Mouse (Mus musculus): Measurements from ENCODE around the gene Glrx5.

Gene Glrx5

DNA sequence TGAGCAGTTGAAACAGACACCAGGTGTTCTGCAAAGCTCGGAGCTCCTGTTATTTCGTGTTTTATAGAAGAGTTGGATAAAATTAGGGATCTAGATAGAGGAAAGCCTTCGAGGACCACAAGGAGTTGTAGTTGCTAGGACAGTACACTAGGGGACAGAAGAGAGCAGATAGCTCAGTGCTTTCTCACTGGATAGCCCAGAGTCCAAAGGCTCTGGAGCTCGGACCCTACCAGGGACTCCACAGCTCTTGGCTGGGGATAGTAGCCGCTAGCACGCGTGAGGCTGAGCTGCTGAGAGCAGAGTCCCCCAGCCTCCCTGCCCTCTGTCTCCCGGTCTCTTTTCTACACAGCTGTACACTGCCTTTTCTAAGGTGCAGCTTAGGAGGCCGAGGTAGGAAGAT, 41.2 kb downstream of the Glrx5 start:
- DNase-seq (ENCODE audit: low spot score in 2 of 2): peak in 1 of 2 experiments; percentile 52

DNA sequence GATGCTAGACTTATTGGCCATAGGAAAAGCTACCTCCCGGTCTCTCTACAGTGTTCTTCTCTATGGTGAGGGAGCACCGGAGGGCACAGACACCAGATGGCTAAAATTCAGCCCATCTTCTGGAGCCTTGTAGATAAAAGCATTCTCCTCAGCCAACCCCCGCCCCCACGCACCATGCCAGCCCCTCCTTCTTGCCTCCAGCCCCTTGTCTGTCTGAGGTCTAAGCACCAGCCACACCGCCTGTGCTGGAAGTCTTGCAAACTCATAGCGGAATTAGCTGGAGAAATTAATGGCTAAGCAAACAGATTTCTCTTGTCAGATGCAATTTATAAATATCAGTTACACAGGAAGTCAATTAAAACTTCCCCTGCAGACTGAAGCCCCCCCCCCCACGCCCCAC, 43.0 kb downstream of the Glrx5 start:
- DNase-seq (ENCODE audit: low spot score in 2 of 2): no peak

DNA sequence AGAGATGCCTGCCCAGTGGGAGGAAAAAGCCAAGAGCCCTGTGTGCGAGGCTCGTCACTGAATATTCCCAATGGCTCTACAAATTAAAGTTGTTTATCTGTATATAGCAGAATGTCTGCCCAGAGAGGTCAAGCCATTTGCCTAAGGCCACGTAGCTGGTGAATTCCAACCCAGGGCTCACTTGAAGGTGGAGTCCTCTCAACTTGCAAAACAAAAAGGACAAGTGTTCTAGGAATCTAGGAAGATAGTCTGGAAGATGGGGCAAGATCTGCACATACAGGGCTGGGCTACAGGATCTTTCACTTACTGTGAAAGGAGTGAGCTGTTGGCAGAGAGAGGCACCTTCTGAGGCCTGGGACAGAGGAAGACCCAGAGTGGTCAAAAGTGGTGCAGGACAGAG, 44.0 kb downstream of the Glrx5 start:
- DNase-seq (ENCODE audit: low spot score in 2 of 2): no peak

DNA sequence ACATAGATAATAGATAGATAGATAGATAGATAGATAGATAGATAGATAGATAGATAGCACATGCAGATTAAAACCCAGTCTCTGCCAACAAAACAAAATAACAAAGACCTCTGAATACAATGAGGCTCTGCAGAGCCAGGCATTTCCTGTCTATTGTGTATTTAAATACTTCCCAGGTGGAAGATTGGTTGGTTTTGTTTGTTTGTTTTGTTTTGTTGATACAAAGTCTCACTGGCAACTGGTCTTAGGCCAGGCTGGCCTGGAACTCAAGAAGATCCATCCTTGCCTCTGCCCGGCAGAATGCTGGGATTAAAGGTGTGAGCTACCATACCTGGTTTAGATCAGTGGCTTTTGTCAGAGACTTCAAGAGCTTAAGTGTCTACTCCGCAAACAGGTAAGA, 44.7 kb downstream of the Glrx5 start:
- DNase-seq (ENCODE audit: low spot score in 2 of 2): no peak

DNA sequence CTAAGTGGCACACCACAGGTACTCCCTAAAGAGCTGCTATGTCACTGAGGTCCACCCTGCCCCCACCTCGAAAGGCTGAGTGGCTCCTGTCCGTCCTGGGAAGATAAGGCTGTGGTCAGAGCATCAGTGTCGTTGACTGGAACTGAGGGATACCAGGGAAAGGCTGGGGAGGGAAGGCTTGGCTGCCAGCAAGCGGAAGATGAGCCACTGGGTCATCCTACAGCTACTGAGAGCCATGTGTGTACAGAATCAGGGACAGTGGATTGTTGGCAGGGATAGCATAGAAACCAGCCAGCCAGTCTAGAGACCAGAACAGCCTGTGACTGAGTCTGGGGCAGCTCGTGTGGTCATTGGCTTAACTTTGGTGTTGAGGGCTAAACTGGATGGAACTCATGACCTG, 51.7 kb downstream of the Glrx5 start:
- no peak for DNase-seq (ENCODE audit: low spot score in 2 of 2)

DNA sequence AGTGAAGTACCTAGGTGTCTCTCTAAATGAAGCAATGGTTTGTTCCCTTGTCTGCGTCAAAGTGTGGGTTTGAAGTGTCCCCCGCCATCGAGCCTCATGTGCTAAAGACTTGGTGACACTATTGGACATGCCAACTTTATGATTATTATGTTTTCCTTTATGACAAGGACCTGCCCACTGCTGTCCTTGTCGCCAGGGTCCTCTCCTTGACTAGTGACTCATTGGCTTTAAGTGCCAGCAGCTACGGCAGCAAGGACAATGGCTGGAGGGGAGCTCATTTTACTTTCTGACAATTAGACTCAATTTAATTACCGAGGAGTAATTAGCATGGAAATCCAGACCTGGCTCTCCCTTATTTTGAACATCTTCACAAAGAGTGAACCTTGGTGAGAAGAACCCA, 52.3 kb downstream of the Glrx5 start:
- no peak for DNase-seq (ENCODE audit: low spot score in 2 of 2)

DNA sequence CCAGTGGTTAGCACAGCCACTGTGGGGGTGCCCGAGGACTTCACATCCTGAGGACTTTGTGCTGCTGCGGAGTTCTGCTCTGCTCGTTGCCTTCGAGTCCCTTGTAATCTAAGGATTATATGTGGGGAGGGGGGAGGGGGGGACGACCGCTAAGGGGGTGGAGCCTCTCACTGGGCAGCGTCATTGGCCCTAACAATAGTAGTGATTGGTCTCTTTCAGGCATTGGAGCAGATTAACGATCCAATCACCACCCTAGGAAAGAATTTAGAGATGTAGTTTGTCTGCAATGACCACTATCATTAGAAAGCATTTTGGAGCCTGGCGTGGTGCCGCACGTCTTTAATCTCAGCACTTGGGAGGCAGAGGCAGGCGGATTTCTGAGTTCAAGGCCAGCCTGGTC, 52.8 kb downstream of the Glrx5 start:
- DNase-seq (ENCODE audit: low spot score in 2 of 2): no peak

DNA sequence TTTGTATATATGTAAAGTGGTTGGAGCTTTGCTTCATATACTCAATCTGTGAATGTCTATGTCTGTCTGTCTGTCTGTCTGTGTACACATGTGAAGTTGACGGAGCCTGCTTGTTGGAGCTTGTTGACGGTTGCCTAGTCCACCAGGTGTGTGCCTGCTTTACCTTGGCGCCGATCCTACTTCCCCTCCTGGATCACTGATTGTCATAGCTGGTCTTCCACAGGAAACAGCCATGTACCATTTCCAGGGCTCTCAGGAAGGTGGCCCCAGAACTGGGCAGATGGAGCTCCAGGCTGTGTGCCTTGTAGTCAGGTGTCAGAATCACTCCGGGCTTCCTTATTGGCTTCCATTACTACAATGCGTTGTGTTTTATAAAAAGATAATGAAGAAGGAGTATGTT, 54.3 kb downstream of the Glrx5 start:
- DNase-seq (ENCODE audit: low spot score in 2 of 2): no peak

DNA sequence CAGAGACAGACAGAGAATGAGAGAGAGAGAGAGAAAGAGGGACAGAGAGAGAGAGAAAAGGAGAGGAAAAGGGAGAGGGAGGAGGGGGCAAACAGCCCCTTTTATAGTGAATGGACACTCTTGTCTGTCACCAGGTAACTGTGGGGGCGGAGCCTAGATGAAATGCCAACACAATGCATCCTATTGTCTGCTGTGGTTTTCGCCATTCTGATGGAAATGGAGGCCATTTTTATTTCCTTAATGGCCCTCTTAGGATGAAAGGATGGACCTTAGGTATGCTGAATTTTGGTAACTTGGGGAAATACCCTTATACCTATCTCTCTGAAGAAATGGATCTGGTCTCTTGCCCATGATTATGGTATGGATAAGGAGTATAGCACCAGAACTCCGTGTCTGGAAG, 54.9 kb downstream of the Glrx5 start:
- DNase-seq (ENCODE audit: low spot score in 2 of 2): no peak

DNA sequence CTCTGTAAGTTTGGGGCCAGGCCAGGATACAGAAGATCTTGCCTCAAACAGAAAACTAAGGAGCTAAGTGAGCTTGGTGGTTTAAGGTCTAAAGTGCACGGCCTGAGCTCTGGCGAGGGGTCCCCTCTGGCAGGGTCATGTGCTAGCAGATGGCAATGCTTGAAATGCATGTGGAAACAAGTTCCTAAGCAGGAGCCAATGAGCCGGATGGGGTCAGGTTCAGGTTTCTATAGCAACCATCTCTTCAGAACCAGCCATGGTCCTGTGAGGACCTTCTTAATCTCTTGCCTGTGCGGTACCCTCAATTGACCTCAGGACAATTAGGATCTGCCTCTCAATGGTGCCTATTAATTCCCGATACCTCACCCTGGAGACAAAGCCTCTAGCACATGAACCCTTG, 56.7 kb downstream of the Glrx5 start:
- no peak for DNase-seq (ENCODE audit: low spot score in 2 of 2)

DNA sequence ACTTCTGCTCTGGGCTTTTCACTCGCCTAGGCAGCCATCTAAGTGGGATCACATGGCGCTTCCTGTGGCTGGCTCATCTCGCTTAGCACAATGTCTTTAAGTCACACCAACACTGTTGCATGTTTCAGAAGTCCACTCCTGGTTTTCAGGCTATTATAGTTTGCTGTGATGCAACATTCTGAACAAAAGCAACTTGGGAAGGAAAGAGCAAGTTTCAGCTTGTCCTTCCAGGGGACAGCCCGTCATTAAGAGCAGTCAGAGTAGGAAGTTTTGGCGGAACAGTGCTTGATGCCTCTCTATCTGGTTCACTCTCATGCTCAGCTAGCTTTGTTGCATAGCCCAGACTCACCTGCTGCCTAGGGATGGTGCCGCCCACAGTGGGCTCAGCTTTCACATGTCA, 59.1 kb downstream of the Glrx5 start:
- no peak for DNase-seq (ENCODE audit: low spot score in 2 of 2)

Data from right cerebral cortex, postnatal 10 days (tissue).